Mouse (Mus musculus): ENCODE measurements around the gene Dohh. TPM values are rescaled to one million over a fixed set of nuclear protein-coding genes. Genes with fewer than 3 reads are reported as not detected.

The Dohh gene
- polyA plus RNA-seq, 1 experiment, result 79.2 TPM

- peak within 1 kb of the TSS; percentile 87 for H3K4me3 ChIP-seq (replicated peaks; ENCODE audit: extremely low read depth, low read depth, low read length)
- peaks cover 7% of the 10 kb centered on the region; the same call in 1 of the 2 replicates for H3K4me1 ChIP-seq (ENCODE audit: control insufficient read depth, insufficient read depth, low read length)
- peak; percentile 88 for DNase-seq
- TF ChIP-seq CTCF (IDR thresholded peaks at IDR 0.05; ENCODE audit: insufficient read depth, low read length), result no peak
- peak; percentile 28; the same call in 1 of the 2 replicates for TF ChIP-seq POLR2A (IDR thresholded peaks at IDR 0.05; ENCODE audit: borderline replicate concordance, extremely low read depth, low read depth, low read length)
- 2% methylated on average over 79 of the region's 79 CpGs for WGBS
Measured at GRCm38 (mm10) chr10:81356991-81357844, 27.0 kb upstream of the Dohh start, which contains the start of gene Mfsd12. TSS of gene Mfsd12 (plus strand) at chr10:81357491.

GRCm38 (mm10) chr10:81358209-81358608, 26.0 kb upstream of the Dohh start:
- TF ChIP-seq POLR2A (IDR thresholded peaks at IDR 0.05; ENCODE audit: borderline replicate concordance, extremely low read depth, low read depth, low read length) (no peak), CTCF (IDR thresholded peaks at IDR 0.05; ENCODE audit: insufficient read depth, low read length) (no peak)
- 29% methylated on average over 4 of the region's 4 CpGs for WGBS
- H3K4me1 ChIP-seq (ENCODE audit: control insufficient read depth, insufficient read depth, low read length), result peaks cover 8% of the 10 kb centered on the region; the same call in 1 of the 2 replicates
- H3K4me3 ChIP-seq (replicated peaks; ENCODE audit: extremely low read depth, low read depth, low read length), result peak overlapping the region; percentile 87
- DNase-seq, result no peak

- TF ChIP-seq POLR2A (IDR thresholded peaks at IDR 0.05; ENCODE audit: borderline replicate concordance, extremely low read depth, low read depth, low read length) (no peak), CTCF (IDR thresholded peaks at IDR 0.05; ENCODE audit: insufficient read depth, low read length) (no peak)
- no peak for DNase-seq
- WGBS, result 59% methylated on average over 1 of the region's 1 CpGs
- no peak overlapping the region for H3K4me3 ChIP-seq (replicated peaks; ENCODE audit: extremely low read depth, low read depth, low read length)
- H3K4me1 ChIP-seq (ENCODE audit: control insufficient read depth, insufficient read depth, low read length), result peaks cover 9% of the 10 kb centered on the region; the same call in 1 of the 2 replicates
Measured at GRCm38 (mm10) chr10:81358841-81359240, 25.4 kb upstream of the Dohh start.

DNA sequence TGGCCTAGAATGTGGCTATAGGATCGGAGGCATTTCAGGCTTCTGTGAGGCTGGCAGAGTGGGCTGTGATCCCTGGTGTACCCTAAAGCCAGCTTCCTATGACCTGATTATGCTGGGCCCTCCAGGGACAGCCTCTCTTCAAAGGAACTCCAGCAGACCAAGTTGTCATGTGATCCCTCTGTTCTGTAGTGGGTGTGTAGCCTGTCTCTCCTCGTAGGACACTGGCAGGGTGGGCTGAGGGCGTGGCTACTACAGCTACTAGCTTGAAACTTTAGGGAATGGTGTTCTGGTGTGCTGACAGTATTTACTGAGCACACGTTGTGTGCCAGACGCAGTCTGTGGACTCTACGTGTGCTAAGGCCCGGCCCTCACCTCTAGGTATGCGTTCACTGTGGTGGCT, 23.5 kb upstream of the Dohh start:
- Histone ChIP-seq H3K4me1 (ENCODE audit: control insufficient read depth, insufficient read depth, low read length) (peaks cover 11% of the 10 kb centered on the region; the same call in 1 of the 2 replicates), H3K4me3 (replicated peaks; ENCODE audit: extremely low read depth, low read depth, low read length) (no peak overlapping the region)
- TF ChIP-seq POLR2A (IDR thresholded peaks at IDR 0.05; ENCODE audit: borderline replicate concordance, extremely low read depth, low read depth, low read length) (no peak), CTCF (IDR thresholded peaks at IDR 0.05; ENCODE audit: insufficient read depth, low read length) (no peak)
- DNase-seq, result no peak
- WGBS, result 68% methylated on average over 8 of the region's 8 CpGs

DNA sequence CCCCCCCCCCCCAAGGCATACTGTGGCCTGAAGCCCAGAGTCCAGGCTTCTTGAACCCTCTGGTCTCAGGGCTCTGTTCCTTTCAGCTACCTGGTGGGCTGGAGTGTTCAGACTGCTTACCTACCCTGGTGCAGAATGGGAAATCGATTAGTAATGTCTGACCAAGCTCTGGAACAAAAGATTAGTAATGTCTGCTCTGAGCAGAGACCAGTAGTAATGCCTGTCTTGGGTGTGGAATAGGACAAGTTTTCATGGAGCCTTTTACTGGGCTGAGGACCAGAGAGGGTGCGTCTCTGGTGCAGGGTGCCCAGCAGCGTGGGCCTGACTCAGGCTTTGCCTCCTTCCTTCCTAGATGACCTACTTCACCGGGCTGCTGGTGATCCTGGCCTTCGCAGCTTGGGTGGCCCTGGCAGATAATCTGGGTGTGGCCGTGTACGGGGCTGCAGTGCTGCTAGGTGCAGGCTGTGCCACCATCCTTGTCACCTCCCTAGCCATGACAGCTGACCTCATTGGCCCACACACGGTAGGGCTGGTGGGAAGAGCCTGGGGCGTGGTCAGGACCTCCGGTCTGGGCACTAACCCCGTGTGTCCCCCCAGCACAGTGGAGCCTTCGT, 21.8 kb upstream of the Dohh start:
- no peak for DNase-seq
- H3K4me1 ChIP-seq (ENCODE audit: control insufficient read depth, insufficient read depth, low read length), result peaks cover 11% of the 10 kb centered on the region; the same call in 1 of the 2 replicates
- H3K4me3 ChIP-seq (replicated peaks; ENCODE audit: extremely low read depth, low read depth, low read length), result no peak overlapping the region
- TF ChIP-seq CTCF (IDR thresholded peaks at IDR 0.05; ENCODE audit: insufficient read depth, low read length) (no peak), POLR2A (IDR thresholded peaks at IDR 0.05; ENCODE audit: borderline replicate concordance, extremely low read depth, low read depth, low read length) (no peak)
- 55% methylated on average over 12 of the region's 12 CpGs for WGBS

DNA sequence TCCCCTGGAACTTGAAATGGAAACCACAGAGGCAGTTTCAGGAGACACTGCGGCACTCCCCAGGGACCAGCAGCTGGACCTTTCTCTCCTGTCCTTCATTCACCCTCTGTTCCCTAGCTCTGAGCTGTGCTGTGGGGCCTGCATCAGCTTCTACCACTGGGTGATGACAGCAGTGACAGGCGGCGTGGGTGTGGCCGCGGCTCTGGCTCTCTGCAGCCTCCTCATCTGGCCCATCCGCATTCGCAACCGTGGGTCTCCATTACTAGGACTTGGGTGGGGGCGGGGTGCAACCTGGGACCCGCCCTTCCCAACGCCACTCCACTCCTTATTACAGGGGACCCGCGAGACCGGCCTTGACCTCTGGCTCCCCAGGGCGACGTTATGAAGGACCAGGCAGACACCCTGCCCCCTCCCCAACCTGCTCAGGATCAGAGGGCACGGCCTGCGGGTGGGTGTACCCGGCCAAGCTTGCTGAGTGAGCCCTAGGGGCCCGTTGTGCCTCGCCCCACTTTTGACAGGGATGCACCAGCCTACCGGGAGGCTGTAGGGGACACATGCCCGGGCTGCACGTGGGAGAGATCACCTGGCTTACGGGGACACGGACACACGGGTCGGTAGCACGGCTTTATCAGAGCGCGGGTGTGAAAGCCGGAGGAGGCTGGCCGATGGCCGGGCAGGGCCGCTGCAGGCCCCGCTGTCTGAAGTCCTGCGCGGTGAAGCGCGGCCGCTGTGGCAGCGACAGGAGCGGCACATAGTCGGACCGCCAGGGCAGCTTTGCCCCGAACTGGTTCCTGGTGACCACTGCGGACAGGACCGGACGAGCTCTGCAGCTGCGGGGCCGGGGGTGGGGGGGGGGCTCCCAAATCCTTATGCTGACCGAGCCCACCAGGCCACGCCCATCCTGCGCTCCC, 20.5 kb upstream of the Dohh start:
- H3K4me3 ChIP-seq (replicated peaks; ENCODE audit: extremely low read depth, low read depth, low read length), result peak overlapping the region; percentile 7
- no peak for DNase-seq
- H3K4me1 ChIP-seq (ENCODE audit: control insufficient read depth, insufficient read depth, low read length), result peaks cover 6% of the 10 kb centered on the region; the same call in 1 of the 2 replicates
- TF ChIP-seq CTCF (IDR thresholded peaks at IDR 0.05; ENCODE audit: insufficient read depth, low read length), result no peak
- TF ChIP-seq POLR2A (IDR thresholded peaks at IDR 0.05; ENCODE audit: borderline replicate concordance, extremely low read depth, low read depth, low read length), result no peak
- 40% methylated on average over 54 of the region's 54 CpGs for WGBS

DNA sequence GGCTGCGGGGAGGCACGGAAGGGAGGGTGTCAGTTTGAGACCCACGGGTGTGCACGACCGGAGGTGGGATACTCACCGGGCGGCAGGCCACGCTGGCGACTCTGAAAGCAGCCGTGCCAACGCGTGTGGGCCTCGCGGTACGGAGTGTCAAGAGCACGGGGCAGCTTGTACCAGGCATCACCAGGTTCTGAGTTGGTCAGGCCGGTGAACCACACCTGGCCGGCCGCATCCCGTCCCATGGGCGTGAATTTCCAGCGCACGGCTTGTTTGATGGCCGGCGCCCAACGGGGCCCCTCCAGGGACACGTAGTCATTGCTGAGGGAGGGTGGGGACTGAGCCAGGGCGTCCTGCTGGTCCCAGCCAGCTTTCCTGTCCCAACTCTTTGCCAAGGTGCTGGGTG, 19.6 kb upstream of the Dohh start:
- DNase-seq, result no peak
- H3K4me1 ChIP-seq (ENCODE audit: control insufficient read depth, insufficient read depth, low read length), result 0 out of 2 replicates have a peak, but pooled peaks cover 5% of the 10 kb centered on the region
- peak overlapping the region; percentile 9 for H3K4me3 ChIP-seq (replicated peaks; ENCODE audit: extremely low read depth, low read depth, low read length)
- WGBS, result 26% methylated on average over 28 of the region's 28 CpGs
- TF ChIP-seq CTCF (IDR thresholded peaks at IDR 0.05; ENCODE audit: insufficient read depth, low read length), result no peak
- TF ChIP-seq POLR2A (IDR thresholded peaks at IDR 0.05; ENCODE audit: borderline replicate concordance, extremely low read depth, low read depth, low read length), result 0 out of 2 replicates have a peak, but pooled peaks have one; percentile 26

GRCm38 (mm10) chr10:81365073-81365472, 19.2 kb upstream of the Dohh start:
- no peak for DNase-seq
- Histone ChIP-seq H3K4me1 (ENCODE audit: control insufficient read depth, insufficient read depth, low read length) (0 out of 2 replicates have a peak, but pooled peaks cover 5% of the 10 kb centered on the region), H3K4me3 (replicated peaks; ENCODE audit: extremely low read depth, low read depth, low read length) (no peak overlapping the region)
- no peak for TF ChIP-seq POLR2A (IDR thresholded peaks at IDR 0.05; ENCODE audit: borderline replicate concordance, extremely low read depth, low read depth, low read length)
- TF ChIP-seq CTCF (IDR thresholded peaks at IDR 0.05; ENCODE audit: insufficient read depth, low read length), result no peak
- 50% methylated on average over 4 of the region's 4 CpGs for WGBS

Data from lung, adult 2 months (tissue).